Mouse (Mus musculus) heart, postnatal 14 days (tissue): ENCODE results near the gene Slc22a3. TPM values are rescaled to one million over a fixed set of nuclear protein-coding genes. Genes with fewer than 3 reads are reported as not detected.

ENCODE experiments used
- total RNA-seq, 2 experiments: library from RNA; stranded (reverse); gene quantifications; 2 replicates each; pipeline ENCODE4 v1.2.3; 2021

The Slc22a3 gene
- total RNA-seq, 2 experiments from 2014 or later = 3.2 to 4.2 TPM

Other genes starting within 250 kb of the Slc22a3 start
- gene Map3k4, start 188.9 kb downstream of the Slc22a3 start, total RNA-seq = 10 to 100 TPM; 36.5 to 37.5 TPM
- gene Plg, start 129.1 kb downstream of the Slc22a3 start, total RNA-seq = not detected
- not detected for gene Slc22a2, start 76.4 kb upstream of the Slc22a3 start, total RNA-seq
- gene Slc22a1, start 168.1 kb upstream of the Slc22a3 start, total RNA-seq = 1 to 10 TPM; 6.5 to 9.0 TPM